Mouse (Mus musculus): Measurements from ENCODE around the gene Galnt2. TPM values are rescaled to one million over a fixed set of nuclear protein-coding genes. Genes with fewer than 3 reads are reported as not detected.
A peak's percentile ranks its signal among the peaks of the same experiment; 100 is the strongest.

The Galnt2 gene
- polyA plus RNA-seq, 1 experiment from 2014 or later = 66.2 TPM

GRCm38 (mm10) chr8:124239350-124239749 is 8.2 kb downstream of the Galnt2 start:
- no peaks in the 10 kb centered on the region for H3K27me3 ChIP-seq
- no peak overlapping the region for H3K4me2 ChIP-seq (replicated peaks)
- 80% methylated on average over 6 of the region's 6 CpGs for WGBS
- H3K36me3 ChIP-seq = peaks cover 11% of the 10 kb centered on the region; the same call in 1 of the 2 replicates
- H3K4me1 ChIP-seq = peaks cover 15% of the 10 kb centered on the region
- H3K9ac ChIP-seq = no peak overlapping the region; the same call in 1 of the 2 replicates
- no peak for ATAC-seq (ENCODE audit: insufficient number of reproducible peaks, insufficient read depth, low FRiP score, low TSS enrichment)
- no peak overlapping the region for H3K27ac ChIP-seq
- H3K9me3 ChIP-seq = 0 out of 2 replicates have a peak, but pooled peaks cover 6% of the 10 kb centered on the region
- H3K4me3 ChIP-seq = no peak overlapping the region

GRCm38 (mm10) chr8:124240932-124241331 is 9.7 kb downstream of the Galnt2 start:
- no peak for ATAC-seq (ENCODE audit: insufficient number of reproducible peaks, insufficient read depth, low FRiP score, low TSS enrichment)
- 77% methylated on average over 8 of the region's 8 CpGs for WGBS

GRCm38 (mm10) chr8:124242208-124242607 is 11.0 kb downstream of the Galnt2 start:
- no peaks in the 10 kb centered on the region for H3K27me3 ChIP-seq
- peaks cover 18% of the 10 kb centered on the region; the same call in 1 of the 2 replicates for H3K36me3 ChIP-seq
- H3K27ac ChIP-seq = no peak overlapping the region
- H3K9ac ChIP-seq = no peak overlapping the region
- H3K9me3 ChIP-seq = 0 out of 2 replicates have a peak, but pooled peaks cover 6% of the 10 kb centered on the region
- no peak overlapping the region for H3K4me3 ChIP-seq
- H3K4me1 ChIP-seq = peaks cover 11% of the 10 kb centered on the region
- 87% methylated on average over 6 of the region's 6 CpGs for WGBS
- no peak overlapping the region for H3K4me2 ChIP-seq (replicated peaks)
- ATAC-seq (ENCODE audit: insufficient number of reproducible peaks, insufficient read depth, low FRiP score, low TSS enrichment) = no peak

More at GRCm38 (mm10) chr8:124240932-124241331, 9.7 kb downstream of the Galnt2 start:
- peaks cover 18% of the 10 kb centered on the region; the same call in 1 of the 2 replicates for H3K36me3 ChIP-seq
- no peak overlapping the region for H3K27ac ChIP-seq
- H3K4me3 ChIP-seq = no peak overlapping the region
- no peak overlapping the region for H3K9ac ChIP-seq
- H3K4me2 ChIP-seq (replicated peaks) = no peak overlapping the region
- no peaks in the 10 kb centered on the region for H3K27me3 ChIP-seq
- peaks cover 11% of the 10 kb centered on the region for H3K4me1 ChIP-seq
- H3K9me3 ChIP-seq = 0 out of 2 replicates have a peak, but pooled peaks cover 6% of the 10 kb centered on the region

GRCm38 (mm10) chr8:124242913-124243312 is 11.7 kb downstream of the Galnt2 start:
- no peak overlapping the region for H3K9ac ChIP-seq
- WGBS = 96% methylated on average over 5 of the region's 5 CpGs
- 0 out of 2 replicates have a peak, but pooled peaks cover 6% of the 10 kb centered on the region for H3K9me3 ChIP-seq
- no peaks in the 10 kb centered on the region for H3K27me3 ChIP-seq
- no peak overlapping the region for H3K27ac ChIP-seq
- peaks cover 8% of the 10 kb centered on the region for H3K4me1 ChIP-seq
- no peak overlapping the region for H3K4me2 ChIP-seq (replicated peaks)
- H3K36me3 ChIP-seq = peaks cover 18% of the 10 kb centered on the region; the same call in 1 of the 2 replicates
- no peak for ATAC-seq (ENCODE audit: insufficient number of reproducible peaks, insufficient read depth, low FRiP score, low TSS enrichment)
- no peak overlapping the region for H3K4me3 ChIP-seq

GRCm38 (mm10) chr8:124247581-124247980 is 16.4 kb downstream of the Galnt2 start:
- Histone ChIP-seq H3K4me1 (peaks cover 17% of the 10 kb centered on the region; the same call in 1 of the 2 replicates), H3K4me2 (replicated peaks) (no peak overlapping the region), H3K27me3 (no peaks in the 10 kb centered on the region), H3K36me3 (peaks cover 18% of the 10 kb centered on the region; the same call in 1 of the 2 replicates), H3K9ac (no peak overlapping the region), H3K9me3 (0 out of 2 replicates have a peak, but pooled peaks cover 6% of the 10 kb centered on the region), H3K27ac (no peak overlapping the region), H3K4me3 (no peak overlapping the region)
- 87% methylated on average over 6 of the region's 6 CpGs for WGBS
- ATAC-seq (ENCODE audit: insufficient number of reproducible peaks, insufficient read depth, low FRiP score, low TSS enrichment) = no peak

- Histone ChIP-seq H3K9me3 (0 out of 2 replicates have a peak, but pooled peaks cover 5% of the 10 kb centered on the region), H3K4me1 (peaks cover 17% of the 10 kb centered on the region; the same call in 1 of the 2 replicates), H3K4me2 (replicated peaks) (no peak overlapping the region), H3K27ac (no peak overlapping the region), H3K9ac (no peak overlapping the region), H3K4me3 (no peak overlapping the region), H3K36me3 (0 out of 2 replicates have a peak, but pooled peaks cover 12% of the 10 kb centered on the region), H3K27me3 (no peaks in the 10 kb centered on the region)
- no peak for ATAC-seq (ENCODE audit: insufficient number of reproducible peaks, insufficient read depth, low FRiP score, low TSS enrichment)
- 91% methylated on average over 6 of the region's 6 CpGs for WGBS
These were observed 17.5 kb downstream of the Galnt2 start for GRCm38 (mm10) chr8:124248688-124249087.

- Histone ChIP-seq H3K4me1 (peaks cover 17% of the 10 kb centered on the region; the same call in 1 of the 2 replicates), H3K4me2 (replicated peaks) (no peak overlapping the region), H3K27ac (0 out of 2 replicates have a peak overlapping the region, but pooled peaks have one; percentile 64), H3K9me3 (no peaks in the 10 kb centered on the region), H3K4me3 (no peak overlapping the region), H3K36me3 (no peaks in the 10 kb centered on the region), H3K27me3 (no peaks in the 10 kb centered on the region), H3K9ac (no peak overlapping the region)
- ATAC-seq (ENCODE audit: insufficient number of reproducible peaks, insufficient read depth, low FRiP score, low TSS enrichment) = no peak
- 37% methylated on average over 3 of the region's 3 CpGs for WGBS
These were observed 19.1 kb downstream of the Galnt2 start for GRCm38 (mm10) chr8:124250255-124250654.

GRCm38 (mm10) chr8:124250785-124251184 is 19.6 kb downstream of the Galnt2 start:
- WGBS = 22% methylated on average over 4 of the region's 4 CpGs
- Histone ChIP-seq H3K9ac (no peak overlapping the region), H3K4me1 (peaks cover 17% of the 10 kb centered on the region; the same call in 1 of the 2 replicates), H3K36me3 (no peaks in the 10 kb centered on the region), H3K27ac (peak overlapping the region; percentile 64; the same call in 1 of the 2 replicates), H3K4me2 (replicated peaks) (no peak overlapping the region), H3K4me3 (no peak overlapping the region), H3K9me3 (no peaks in the 10 kb centered on the region), H3K27me3 (no peaks in the 10 kb centered on the region)
- no peak for ATAC-seq (ENCODE audit: insufficient number of reproducible peaks, insufficient read depth, low FRiP score, low TSS enrichment)

- Histone ChIP-seq H3K9ac (no peak overlapping the region), H3K27me3 (no peaks in the 10 kb centered on the region), H3K9me3 (no peaks in the 10 kb centered on the region), H3K36me3 (no peaks in the 10 kb centered on the region), H3K4me3 (no peak overlapping the region), H3K4me1 (peaks cover 29% of the 10 kb centered on the region), H3K4me2 (replicated peaks) (no peak overlapping the region), H3K27ac (no peak overlapping the region)
- 87% methylated on average over 5 of the region's 5 CpGs for WGBS
- no peak for ATAC-seq (ENCODE audit: insufficient number of reproducible peaks, insufficient read depth, low FRiP score, low TSS enrichment)
These were observed 21.4 kb downstream of the Galnt2 start for GRCm38 (mm10) chr8:124252533-124252950.

GRCm38 (mm10) chr8:124253939-124254338 is 22.7 kb downstream of the Galnt2 start:
- ATAC-seq (ENCODE audit: insufficient number of reproducible peaks, insufficient read depth, low FRiP score, low TSS enrichment) = no peak
- Histone ChIP-seq H3K4me1 (peaks cover 33% of the 10 kb centered on the region), H3K36me3 (no peaks in the 10 kb centered on the region), H3K4me3 (no peak overlapping the region), H3K9ac (no peak overlapping the region), H3K9me3 (no peaks in the 10 kb centered on the region), H3K27ac (no peak overlapping the region), H3K27me3 (no peaks in the 10 kb centered on the region), H3K4me2 (replicated peaks) (no peak overlapping the region)
- WGBS = 76% methylated on average over 6 of the region's 6 CpGs

- Histone ChIP-seq H3K9ac (no peak overlapping the region), H3K36me3 (no peaks in the 10 kb centered on the region), H3K4me2 (replicated peaks) (no peak overlapping the region), H3K9me3 (no peaks in the 10 kb centered on the region), H3K27ac (no peak overlapping the region), H3K4me3 (no peak overlapping the region), H3K4me1 (peaks cover 22% of the 10 kb centered on the region), H3K27me3 (no peaks in the 10 kb centered on the region)
- no peak for ATAC-seq (ENCODE audit: insufficient number of reproducible peaks, insufficient read depth, low FRiP score, low TSS enrichment)
- 88% methylated on average over 9 of the region's 9 CpGs for WGBS
These were observed 25.6 kb downstream of the Galnt2 start for GRCm38 (mm10) chr8:124256841-124257240.

- no peaks in the 10 kb centered on the region for H3K36me3 ChIP-seq
- 81% methylated on average over 10 of the region's 10 CpGs for WGBS
- H3K9ac ChIP-seq = no peak overlapping the region
- no peak overlapping the region for H3K4me2 ChIP-seq (replicated peaks)
- no peaks in the 10 kb centered on the region for H3K9me3 ChIP-seq
- H3K4me1 ChIP-seq = peaks cover 23% of the 10 kb centered on the region
- no peaks in the 10 kb centered on the region for H3K27me3 ChIP-seq
- no peak for ATAC-seq (ENCODE audit: insufficient number of reproducible peaks, insufficient read depth, low FRiP score, low TSS enrichment)
- no peak overlapping the region for H3K27ac ChIP-seq
- no peak overlapping the region for H3K4me3 ChIP-seq
These were observed 26.2 kb downstream of the Galnt2 start for GRCm38 (mm10) chr8:124257363-124257762.
